Mouse (Mus musculus) erythroblast, embryonic 14.5 days (primary cell): ENCODE results near the gene Gpr1. TPM values are rescaled to one million over a fixed set of nuclear protein-coding genes. Genes with fewer than 3 reads are reported as not detected.
A peak's percentile ranks its signal among the peaks of the same experiment; 100 is the strongest.
"Not testable (repeated sequence)": the region's sequence is repeated elsewhere in the genome, so short reads cannot be mapped to it uniquely, and the experiment has no call there.

Experiments used
- H3K27me3 ChIP-seq: 2 replicates; pipeline ENCODE4 v1.6.1; 2012; ENCODE audit warnings: inconsistent platforms; ENCODE audit not compliant: control insufficient read depth
- H3K36me3 ChIP-seq: 2 replicates; pipeline ENCODE4 v1.6.1; 2012; ENCODE audit warnings: mild to moderate bottlenecking, inconsistent platforms; ENCODE audit not compliant: control insufficient read depth
- H3K4me1 ChIP-seq: 2 replicates; pipeline ENCODE4 v1.6.1; 2012; ENCODE audit warnings: inconsistent platforms; ENCODE audit not compliant: control insufficient read depth
- H3K4me3 ChIP-seq: replicated peaks from 2 replicates; pipeline ENCODE3; 2012; ENCODE audit warnings: moderate library complexity, mild to moderate bottlenecking, inconsistent platforms
- H3K9me3 ChIP-seq: 2 replicates; pipeline ENCODE4 v1.6.1; 2012; ENCODE audit warnings: low read length, inconsistent platforms, mixed read lengths; ENCODE audit not compliant: control insufficient read depth
- GATA1 ChIP-seq: IDR thresholded peaks from 2 replicates; pipeline ENCODE4 v1.6.1; 2012; ENCODE audit warnings: low read length, inconsistent platforms, mixed read lengths
- TAL1 ChIP-seq: IDR thresholded peaks from 3 replicates; pipeline ENCODE4 v1.6.1; 2012; ENCODE audit warnings: low read length, inconsistent platforms, mixed read lengths
- polyA plus RNA-seq: library from polyadenylated mRNA; stranded (reverse); fragments of >175 nt; gene quantifications from 2 replicates; pipeline ENCODE4 v1.2.3, GENCODE M21; 2012

Gpr1 gene
- polyA plus RNA-seq, 1 experiment = not detected

- Histone ChIP-seq H3K4me1 (peaks cover 41% of the 10 kb centered on the region), H3K36me3 (peaks cover 51% of the 10 kb centered on the region)
These were observed 37.5 kb downstream of the Gpr1 start, which contains the start of the genes Eef1b2 and Ndufs1 for GRCm38 (mm10) chr1:63176604-63177421. Gene Eef1b2 (plus strand): TSS chr1:63176825. Gene Ndufs1 (minus strand): TSS chr1:63176833.

DNA sequence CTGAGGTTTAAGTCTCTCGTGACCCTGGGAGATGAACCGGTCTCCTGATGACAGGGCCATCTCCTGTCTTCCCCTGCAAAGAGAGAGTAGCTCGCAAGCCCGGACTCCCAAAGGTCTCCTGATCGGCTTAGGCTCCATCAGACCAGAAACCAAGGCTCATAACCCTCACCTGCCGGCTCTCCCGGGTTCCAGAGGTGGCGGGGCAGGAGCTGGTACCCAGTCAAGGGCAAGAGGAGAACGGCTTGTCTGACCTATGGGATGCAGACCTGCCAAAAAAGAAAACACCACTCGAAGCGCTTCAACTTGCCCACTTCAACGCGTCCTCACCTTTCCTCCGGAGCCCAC lies 38.1 kb downstream of the Gpr1 start:
- Histone ChIP-seq H3K4me1 (peaks cover 41% of the 10 kb centered on the region), H3K27me3 (no peaks in the 10 kb centered on the region), H3K9me3 (no peaks in the 10 kb centered on the region), H3K36me3 (peaks cover 52% of the 10 kb centered on the region), H3K4me3 (peak overlapping the region; percentile 86)
- no peak for TF ChIP-seq TAL1
- TF ChIP-seq GATA1 = no peak

More at GRCm38 (mm10) chr1:63176604-63177421, 37.5 kb downstream of the Gpr1 start, which contains the start of the genes Eef1b2 and Ndufs1:
- no peak for TF ChIP-seq GATA1
- TF ChIP-seq TAL1 = no peak
- H3K9me3 ChIP-seq = no peaks in the 10 kb centered on the region
- H3K4me3 ChIP-seq = peak within 1 kb of the TSS; percentile 86
- H3K27me3 ChIP-seq = no peaks in the 10 kb centered on the region

- Histone ChIP-seq H3K36me3 (peaks cover 52% of the 10 kb centered on the region), H3K9me3 (no peaks in the 10 kb centered on the region), H3K27me3 (no peaks in the 10 kb centered on the region)
These were observed 38.5 kb downstream of the Gpr1 start for GRCm38 (mm10) chr1:63175853-63176252.

DNA sequence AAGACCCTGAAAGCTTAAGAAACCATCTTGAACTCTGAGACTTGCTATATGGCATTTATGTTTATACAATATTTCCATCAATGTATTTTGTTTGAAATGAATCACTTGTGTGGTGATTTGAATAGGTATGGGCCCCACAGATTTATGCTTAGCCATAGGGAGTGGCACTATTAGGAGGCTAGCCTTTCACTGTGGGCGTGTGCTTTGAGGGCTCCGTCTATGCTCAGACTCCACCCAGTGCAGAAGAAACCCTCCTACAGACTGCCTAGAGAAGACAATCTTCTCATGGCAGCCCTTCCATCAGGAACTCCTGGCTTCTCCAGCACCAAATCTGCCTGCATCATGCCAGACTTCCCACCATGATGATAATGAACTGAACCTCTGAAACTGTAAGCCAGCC lies 45.7 kb downstream of the Gpr1 start:
- no peaks in the 10 kb centered on the region for H3K27me3 ChIP-seq
- peaks cover 78% of the 10 kb centered on the region for H3K36me3 ChIP-seq

More at GRCm38 (mm10) chr1:63175853-63176252, 38.5 kb downstream of the Gpr1 start:
- peak overlapping the region; percentile 86 for H3K4me3 ChIP-seq
- peaks cover 41% of the 10 kb centered on the region for H3K4me1 ChIP-seq
- TF ChIP-seq TAL1 (no peak), GATA1 (no peak)

DNA sequence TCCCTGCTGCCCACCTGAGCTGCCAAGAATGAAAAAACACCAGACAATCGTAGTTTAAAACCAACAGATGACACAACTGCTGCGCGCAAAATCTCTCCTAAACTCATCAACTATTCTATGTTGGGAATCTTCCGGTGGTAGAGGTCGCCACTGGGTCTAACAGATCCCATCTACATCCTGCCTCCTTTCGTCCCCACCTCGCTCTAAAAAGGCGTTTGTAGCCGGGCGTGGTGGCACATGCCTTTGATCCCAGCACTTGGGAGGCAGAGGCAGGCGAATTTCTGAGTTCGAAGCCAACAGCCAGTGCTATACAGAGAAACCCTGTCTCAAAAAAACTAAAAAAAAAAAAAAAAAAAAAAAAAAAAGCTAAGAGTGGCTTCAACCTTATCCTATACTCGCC lies 74.1 kb downstream of the Gpr1 start:
- no peaks in the 10 kb centered on the region for H3K4me1 ChIP-seq
- H3K4me3 ChIP-seq = no peak overlapping the region
- no peaks in the 10 kb centered on the region for H3K9me3 ChIP-seq
- peaks cover 59% of the 10 kb centered on the region for H3K36me3 ChIP-seq
- TF ChIP-seq TAL1 = no peak
- TF ChIP-seq GATA1 = no peak
- no peaks in the 10 kb centered on the region for H3K27me3 ChIP-seq

More for the DNA sequence above, 45.7 kb downstream of the Gpr1 start:
- TF ChIP-seq GATA1 (no peak), TAL1 (no peak)
- H3K4me3 ChIP-seq = no peak overlapping the region
- peaks cover 7% of the 10 kb centered on the region for H3K4me1 ChIP-seq
- no peaks in the 10 kb centered on the region for H3K9me3 ChIP-seq

- peaks cover 42% of the 10 kb centered on the region for H3K36me3 ChIP-seq
- H3K4me1 ChIP-seq, H3K27me3 ChIP-seq, H3K9me3 ChIP-seq, H3K4me3 ChIP-seq: not testable (repeated sequence)
These were observed 75.8 kb downstream of the Gpr1 start for GRCm38 (mm10) chr1:63138586-63138985.

DNA sequence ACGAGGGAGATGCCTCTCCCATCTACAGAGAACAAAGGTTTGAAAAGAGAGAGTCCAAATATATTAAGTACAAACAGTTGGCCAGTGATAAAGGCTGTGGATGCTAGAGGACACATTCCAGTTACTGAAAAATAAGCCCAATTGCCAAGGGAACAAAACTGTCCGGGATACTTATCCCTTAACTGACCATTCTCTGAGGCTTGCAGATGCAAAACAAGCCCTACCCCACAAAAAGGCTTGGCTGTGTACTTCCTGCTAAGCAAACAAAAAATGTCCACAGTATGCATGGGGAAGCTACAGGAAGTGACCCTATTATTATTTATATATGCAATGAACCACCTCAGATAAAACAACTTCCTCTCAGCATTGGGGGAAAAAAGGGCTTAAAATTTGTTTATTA lies 76.4 kb downstream of the Gpr1 start:
- Histone ChIP-seq H3K36me3 (peaks cover 36% of the 10 kb centered on the region), H3K4me1 (no peaks in the 10 kb centered on the region; the same call in 1 of the 2 replicates), H3K4me3 (no peak overlapping the region), H3K9me3 (no peaks in the 10 kb centered on the region), H3K27me3 (no peaks in the 10 kb centered on the region)
- no peak for TF ChIP-seq TAL1
- TF ChIP-seq GATA1 = no peak

DNA sequence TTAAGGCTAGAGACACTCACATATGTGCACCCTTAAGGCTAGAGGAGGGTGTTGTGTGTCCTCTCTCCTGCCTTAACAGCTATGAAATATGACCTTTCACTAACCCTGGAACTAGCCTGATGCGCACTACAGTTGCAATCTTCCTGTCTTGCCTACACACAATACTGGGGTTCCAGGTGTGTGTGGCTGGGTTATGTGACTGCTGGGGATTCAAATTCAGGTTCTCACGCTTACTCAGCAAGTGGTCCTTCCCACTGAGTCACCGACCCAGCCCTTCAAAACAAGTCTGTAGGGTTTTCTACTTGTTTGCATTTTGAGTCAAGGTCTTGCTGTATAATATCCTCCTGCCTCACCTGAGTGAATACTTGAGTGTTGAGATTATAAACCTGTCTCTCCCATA lies 79.8 kb downstream of the Gpr1 start:
- no peaks in the 10 kb centered on the region for H3K27me3 ChIP-seq
- H3K36me3 ChIP-seq = peaks cover 11% of the 10 kb centered on the region
- peaks cover 19% of the 10 kb centered on the region for H3K4me1 ChIP-seq
- TF ChIP-seq GATA1 = no peak
- TF ChIP-seq TAL1 = no peak
- H3K4me3 ChIP-seq = no peak overlapping the region
- H3K9me3 ChIP-seq = no peaks in the 10 kb centered on the region

Other genes starting within 250 kb of the Gpr1 start
- 0.24 and 0.26 TPM in 2 replicates for gene Ino80d, start 99.9 kb downstream of the Gpr1 start, polyA plus RNA-seq
- 18.7 and 24.8 TPM in 2 replicates for gene Eef1b2, start 37.7 kb downstream of the Gpr1 start, polyA plus RNA-seq
- 1.4 and 2.1 TPM in 2 replicates for gene Ndufs1, start 37.7 kb downstream of the Gpr1 start, polyA plus RNA-seq
- under 0.01 TPM in 2 replicates for gene Zdbf2, start 58.7 kb upstream of the Gpr1 start, polyA plus RNA-seq
- gene Adam23, start 231.3 kb upstream of the Gpr1 start, polyA plus RNA-seq = 0.01 TPM in 1 of 2 replicates, not detected in the other